Mouse (Mus musculus) left cerebral cortex, adult 9 months (tissue): ENCODE measurements around the gene Ect2.

Source experiments
- DNase-seq, 2 experiments: peaks; one replicate each; pipeline ENCODE4 v3.0.0; 2022; ENCODE audit warnings: low spot score in 2 of 2

Gene Ect2

DNA sequence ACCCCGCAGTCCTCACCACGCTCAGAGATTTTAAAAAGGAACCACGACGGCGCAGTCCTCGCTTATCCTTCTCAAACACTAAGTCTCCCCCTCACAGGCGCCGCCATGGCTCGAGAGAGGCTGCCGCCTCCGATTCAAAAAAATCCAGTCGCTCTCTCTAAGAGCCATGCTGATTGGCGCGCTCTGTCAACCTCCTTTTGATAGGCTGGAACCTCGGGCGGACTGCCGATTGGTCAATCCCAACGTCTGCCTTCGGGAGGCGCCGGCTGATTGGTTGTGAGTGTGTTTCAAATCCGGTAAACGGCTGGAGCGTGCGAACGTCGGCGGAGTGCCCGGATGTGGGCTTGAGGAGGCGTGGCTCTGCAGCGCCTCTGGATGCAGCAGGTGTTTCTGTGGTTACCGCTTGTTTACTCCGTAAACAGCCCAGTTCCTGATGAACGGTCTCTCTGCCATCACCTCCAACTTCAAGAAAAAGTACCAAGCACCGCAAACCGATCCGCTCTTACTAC, at the start of gene Ect2:
Gene Ect2, minus strand, starts transcription at position 178 of the 509 bp plus-strand sequence.
- DNase-seq, result peak; percentile 97 to 100

GRCm38 (mm10) chr3:27201728-27202411, 48.2 kb upstream of the Ect2 start:
- DNase-seq, result no peak

- DNase-seq, result no peak
Measured at GRCm38 (mm10) chr3:27199120-27199519, 45.4 kb upstream of the Ect2 start.

DNA sequence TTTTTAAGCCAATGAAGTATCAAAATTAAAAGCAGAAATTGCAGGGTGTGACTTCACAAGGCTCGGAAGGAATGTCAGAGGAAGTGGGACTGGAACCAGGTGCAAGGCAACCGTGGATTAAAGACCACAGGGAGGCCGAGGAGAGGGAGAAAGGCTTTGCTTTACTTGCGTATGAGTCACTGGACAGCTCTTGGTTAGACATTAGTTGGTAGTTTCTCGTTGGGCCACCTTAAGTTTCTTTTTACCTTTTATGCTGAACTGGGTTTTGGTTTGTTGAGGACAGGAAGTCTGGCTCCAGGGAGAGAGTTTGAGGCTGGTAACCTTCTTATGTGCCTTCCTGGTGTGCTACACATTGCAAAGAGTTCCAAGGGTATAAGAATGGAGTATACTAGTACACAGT, 44.1 kb upstream of the Ect2 start:
- DNase-seq, result no peak

DNA sequence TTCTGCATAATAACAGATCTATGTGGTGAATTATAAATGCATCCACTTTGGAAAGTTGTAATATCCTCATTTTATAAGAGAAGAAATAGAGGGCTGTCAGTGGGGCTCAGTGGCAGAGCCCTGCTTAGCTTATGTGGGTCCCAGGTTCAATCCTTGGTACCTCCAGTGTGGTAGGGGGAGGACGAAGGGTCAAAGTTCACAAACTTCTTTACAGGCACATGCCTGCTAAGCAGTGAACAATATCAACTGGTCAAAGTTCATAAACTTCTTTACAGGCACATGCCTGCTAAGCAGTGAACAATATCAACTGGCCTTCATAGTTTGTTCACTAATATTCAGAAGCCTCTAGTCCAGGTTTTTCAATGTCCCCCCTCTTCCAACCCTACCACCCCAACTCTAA, 42.9 kb upstream of the Ect2 start:
- no peak for DNase-seq

DNA sequence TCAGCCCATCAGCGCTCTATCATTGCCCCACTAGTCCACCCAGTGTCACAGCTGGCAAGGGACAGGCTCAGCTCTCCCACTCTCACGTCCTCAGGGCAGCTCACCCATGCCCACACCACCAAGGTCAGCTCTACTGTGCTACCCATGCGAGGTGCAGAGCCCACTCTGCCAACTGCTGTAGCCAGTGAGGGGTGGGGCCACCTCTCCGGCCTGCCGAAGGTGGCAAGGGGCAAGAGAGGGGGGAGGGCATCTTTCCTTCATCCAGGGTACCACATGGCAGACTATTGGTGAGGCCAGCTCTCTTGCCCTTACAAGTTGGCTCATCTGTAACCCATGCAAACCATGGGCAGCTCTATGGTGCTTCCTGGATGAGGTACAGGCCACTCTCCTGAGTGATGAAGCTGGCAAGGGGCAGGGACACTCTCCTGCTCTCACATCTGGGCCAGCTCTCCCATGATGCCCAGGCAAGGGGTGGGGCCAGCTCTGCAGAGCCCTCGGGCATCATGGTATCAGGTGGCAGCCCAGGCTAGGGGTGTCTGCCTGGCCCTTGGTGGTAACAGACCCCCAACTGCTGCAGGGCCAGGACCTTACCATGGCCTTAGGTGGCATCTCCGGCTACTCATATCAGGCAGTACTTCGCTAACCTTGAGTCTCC, 42.0 kb upstream of the Ect2 start:
- no peak for DNase-seq

GRCm38 (mm10) chr3:27195153-27195552, 41.5 kb upstream of the Ect2 start:
- DNase-seq, result no peak

DNA sequence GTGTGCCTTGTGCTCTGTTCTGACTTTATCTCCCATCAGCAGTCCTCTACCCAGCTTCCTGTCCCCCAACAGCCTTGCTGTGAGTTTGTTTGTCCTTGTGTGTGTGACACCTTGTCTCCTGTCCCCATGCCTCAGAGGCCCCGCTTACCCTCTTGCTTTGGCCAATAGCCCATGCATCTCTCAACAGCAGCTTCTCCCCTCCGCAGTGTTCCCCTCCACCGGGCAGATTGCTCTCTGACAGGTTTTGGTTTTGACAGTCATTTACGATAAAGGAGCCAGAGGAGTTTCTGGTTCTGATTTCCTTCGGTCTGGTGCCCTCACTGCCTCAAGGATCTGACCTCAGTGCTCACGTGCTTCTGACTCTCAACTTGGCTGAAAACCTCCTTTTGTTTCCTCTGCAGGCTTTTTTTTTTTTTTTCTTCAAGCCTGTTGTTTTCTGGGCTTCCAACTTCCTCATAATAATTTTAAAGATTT, 40.2 kb upstream of the Ect2 start:
- DNase-seq, result no peak

- DNase-seq, result no peak
Measured at GRCm38 (mm10) chr3:27191856-27192255, 38.2 kb upstream of the Ect2 start.

DNA sequence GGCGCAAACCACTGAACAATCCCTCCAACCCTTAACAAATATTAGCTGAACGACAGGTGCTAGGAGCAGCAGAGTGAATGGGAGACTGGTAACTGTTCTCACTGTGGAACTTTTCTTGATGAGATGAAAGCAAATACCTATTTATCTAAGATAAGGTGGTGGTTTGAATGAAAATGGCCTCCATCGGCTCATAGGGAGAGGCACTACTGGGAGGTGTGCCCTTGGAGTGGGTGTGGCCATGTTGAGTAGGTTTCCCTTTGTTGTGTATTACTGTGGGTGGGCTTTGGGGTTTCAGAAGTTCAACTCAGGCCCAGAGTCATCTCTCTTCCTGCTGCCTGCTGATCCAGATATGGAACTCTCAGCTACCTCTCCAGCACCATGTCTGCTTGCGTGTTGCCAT, 37.2 kb upstream of the Ect2 start:
- no peak for DNase-seq

DNA sequence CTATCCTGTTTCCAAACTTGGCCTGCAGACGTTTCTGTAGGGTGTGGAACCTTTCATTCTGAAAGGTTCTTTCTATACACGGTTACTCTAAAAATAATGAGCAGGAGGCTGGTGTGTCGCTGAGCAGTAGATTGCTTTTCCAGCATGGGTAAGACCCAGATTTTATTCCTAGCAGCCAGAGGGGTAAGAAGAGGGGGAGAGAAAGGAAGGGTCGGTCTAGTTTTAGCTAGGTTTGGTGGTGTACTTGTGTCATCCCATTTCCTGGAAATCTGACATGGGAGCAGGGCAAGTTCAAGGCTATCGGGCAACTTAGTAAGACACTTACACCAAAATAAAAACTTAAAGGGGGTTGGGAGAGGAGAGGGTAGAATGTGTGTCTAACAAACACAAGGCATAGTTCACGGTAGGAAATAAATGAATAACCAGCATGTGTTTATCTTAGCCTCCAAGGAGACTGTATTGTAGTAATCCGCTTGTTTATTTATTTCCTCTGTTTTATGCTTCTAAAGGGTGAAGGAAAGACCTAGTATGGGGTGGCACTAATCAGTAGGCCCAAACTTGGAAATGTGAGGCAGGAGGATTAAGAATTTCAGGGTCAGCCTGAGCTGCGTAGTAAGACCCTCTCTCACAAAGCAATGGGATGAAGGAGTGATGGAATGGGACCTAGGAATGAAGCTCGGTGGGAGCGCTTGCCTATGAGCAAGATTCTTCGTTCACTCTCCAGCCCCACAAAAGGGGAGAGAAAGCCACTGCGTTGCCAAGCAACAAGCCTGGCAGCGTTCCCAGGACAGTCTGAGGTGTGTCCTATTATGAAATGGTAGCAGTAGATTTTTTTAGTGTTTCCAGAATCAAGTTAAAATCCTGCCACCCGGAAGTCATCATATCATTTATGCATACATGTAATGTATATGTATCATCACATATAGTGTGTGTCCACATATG, 35.9 kb upstream of the Ect2 start:
- peak in 1 of 2 experiments; percentile 89 for DNase-seq

GRCm38 (mm10) chr3:27188386-27188785, 34.7 kb upstream of the Ect2 start:
- no peak for DNase-seq

- peak in 1 of 2 experiments; percentile 46 for DNase-seq
Measured at GRCm38 (mm10) chr3:27183601-27184175, 30.0 kb upstream of the Ect2 start.

DNA sequence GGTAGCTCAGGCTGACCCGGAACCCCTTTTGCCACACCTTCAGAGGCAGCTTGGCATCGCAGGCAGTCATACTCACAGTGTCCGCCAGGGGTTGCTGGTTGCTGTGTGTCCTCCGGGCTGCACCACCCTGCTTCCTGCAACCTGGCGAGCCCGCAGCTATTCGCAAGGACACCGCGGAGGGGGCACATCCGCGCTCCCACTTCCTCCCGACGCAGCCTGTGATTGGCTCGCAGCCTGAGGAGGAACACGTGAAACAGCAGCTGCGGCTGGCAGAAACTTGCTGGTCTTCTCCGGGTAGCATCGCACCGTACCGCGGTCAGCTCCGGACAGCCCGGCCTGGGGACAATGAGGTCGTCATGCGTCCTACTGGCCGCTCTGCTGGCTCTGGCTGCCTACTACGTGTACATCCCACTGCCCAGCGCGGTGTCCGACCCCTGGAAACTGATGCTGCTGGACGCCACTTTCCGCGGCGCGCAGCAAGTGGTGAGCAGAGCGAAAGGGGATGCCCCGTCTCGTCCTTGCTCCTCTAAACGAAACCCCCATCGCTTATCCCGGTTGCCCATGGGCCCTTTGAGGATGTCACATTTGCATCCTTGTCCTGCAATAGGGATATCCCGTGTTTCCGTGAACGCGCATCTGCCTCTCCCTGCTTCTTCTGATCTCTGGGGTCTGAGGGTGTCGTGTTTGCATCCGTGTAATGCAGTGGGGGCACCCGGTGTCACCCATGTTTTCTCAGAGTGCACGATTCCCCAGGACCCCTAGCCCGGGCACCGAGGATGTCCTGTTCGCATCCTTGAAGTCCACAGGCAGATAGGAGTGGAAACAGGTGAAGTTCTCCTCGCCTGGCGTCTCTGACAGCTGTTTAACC, 29.3 kb upstream of the Ect2 start, which contains the start of gene Nceh1:
Gene Nceh1, plus strand, starts transcription at position 233 of the 868 bp plus-strand sequence.
- peak; percentile 91 to 98 for DNase-seq

- DNase-seq, result no peak
Measured at GRCm38 (mm10) chr3:27179711-27180110, 26.0 kb upstream of the Ect2 start.

DNA sequence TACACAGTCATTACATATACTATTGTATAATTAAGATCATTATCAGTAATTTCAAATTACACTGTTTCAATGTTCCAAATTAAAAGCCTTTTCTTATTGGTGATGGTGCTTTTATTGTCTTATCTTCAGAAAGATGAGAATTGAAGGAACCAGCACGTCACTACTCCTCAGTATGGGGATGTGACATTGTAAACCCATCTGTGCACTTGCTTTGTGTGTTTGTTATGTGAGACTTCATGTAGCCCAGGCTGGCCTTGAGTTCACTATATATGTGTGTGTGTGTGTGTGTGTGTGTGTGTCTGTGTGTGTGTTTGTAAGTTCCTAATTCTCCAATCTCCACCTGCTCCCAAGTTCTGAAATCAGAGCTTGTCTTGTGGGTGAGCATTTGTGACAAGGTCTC, 16.6 kb upstream of the Ect2 start:
- DNase-seq, result no peak

- DNase-seq, result no peak
Measured at GRCm38 (mm10) chr3:27165481-27166065, 11.9 kb upstream of the Ect2 start.

DNA sequence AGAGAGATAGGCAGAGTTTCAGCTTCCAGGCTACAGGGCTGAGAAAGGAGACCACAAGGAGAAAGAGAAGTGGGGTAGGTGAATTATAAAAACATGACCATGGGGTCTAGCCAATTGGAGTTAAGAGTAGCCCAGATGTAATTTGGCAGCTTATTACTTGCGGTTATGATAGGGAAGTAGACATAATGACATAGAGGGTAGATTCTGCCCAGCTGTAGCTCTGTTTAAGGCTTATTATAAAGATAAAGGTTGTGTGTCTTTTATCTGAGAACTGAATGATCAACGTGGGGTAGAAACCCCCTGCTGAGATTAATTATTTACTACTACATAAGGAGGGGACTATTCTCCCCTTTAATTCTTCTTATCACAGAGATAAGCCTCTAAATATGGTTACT, 8.7 kb upstream of the Ect2 start:
- DNase-seq, result no peak

GRCm38 (mm10) chr3:27161645-27162409, 8.1 kb upstream of the Ect2 start:
- no peak for DNase-seq
